Mouse (Mus musculus): ENCODE data around the gene Elac2. TPM values are rescaled to one million over a fixed set of nuclear protein-coding genes. Genes with fewer than 3 reads are reported as not detected.

Gene Elac2
- 10 to 100 TPM in 1 of 2 experiments, 1 to 10 TPM in 1; 6.7 to 12.3 TPM for total RNA-seq (2023)

GRCm38 (mm10) chr11:64978720-64979488 lies at the start of gene Elac2:
Gene Elac2, plus strand, starts transcription at chr11:64979038.

Other genes starting within 250 kb of the Elac2 start
- gene 1700086D15Rik, start 180.9 kb downstream of the Elac2 start, total RNA-seq (2023): not detected
- gene Arhgap44, start 183.9 kb downstream of the Elac2 start, total RNA-seq (2023): not detected

All from neutrophil, adult 83 days (primary cell).